In the genomic region with DNA sequence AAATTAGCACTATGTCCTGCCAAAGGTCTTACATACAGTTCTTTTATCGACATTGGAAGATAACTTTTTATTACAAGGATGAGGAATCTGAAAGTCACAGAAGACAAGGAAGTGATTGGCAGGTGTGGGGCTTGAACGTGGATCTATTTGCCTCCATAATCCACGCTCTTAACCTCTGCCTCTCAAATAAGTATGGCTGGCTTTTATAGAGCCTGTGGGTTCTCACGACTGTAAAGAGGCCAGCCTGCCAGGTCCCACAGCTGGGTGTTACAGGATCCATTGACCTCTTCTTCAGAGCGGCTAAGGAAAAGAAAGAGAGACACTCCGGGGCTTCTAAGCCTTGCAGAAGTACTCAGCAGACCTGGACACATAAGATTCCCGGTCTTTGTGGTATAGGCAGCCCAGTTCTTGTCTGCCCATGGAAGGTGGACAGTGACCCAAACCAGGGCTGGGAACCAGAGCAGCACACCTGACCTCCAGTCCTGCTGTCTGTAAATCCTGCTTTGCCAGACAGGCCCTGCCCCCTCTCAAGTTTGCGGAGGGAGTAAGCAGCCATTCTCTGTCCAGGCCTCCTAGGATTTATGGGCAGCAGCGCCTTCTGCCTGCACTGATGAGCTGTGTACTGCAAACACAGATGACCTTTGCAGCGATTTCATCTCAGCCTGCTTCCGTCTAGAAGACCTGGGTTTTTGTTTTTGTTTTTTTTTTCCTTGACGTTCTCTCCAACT, we compare ENCODE assay signal across 7 mouse cellular contexts.
DNase-seq lines count a peak whose midpoint lies in the region; ATAC-seq lines count a peak whose summit lies in the region.

No protein-coding gene starts in this region.

- H3K27me3 ChIP-seq in heart, embryonic 13.5 days (replicated peaks): no peaks in the 10 kb centered on the region
- H3K27me3 ChIP-seq in neural tube, embryonic 13.5 days: no peaks in the 10 kb centered on the region

- 35% methylated on average over 12 of the region's 12 CpGs for WGBS in heart, embryonic 13.5 days
- 15% methylated on average over 12 of the region's 12 CpGs for WGBS in neural tube, embryonic 13.5 days

- peak overlapping the region; percentile 80 for H3K27ac ChIP-seq in heart, embryonic 13.5 days (replicated peaks)
- peak overlapping the region; percentile 67 for H3K27ac ChIP-seq in neural tube, embryonic 13.5 days (replicated peaks)

- no peak; the same call in 1 of the 2 replicates for ATAC-seq in heart, embryonic 13.5 days (ENCODE audit: extremely low read depth, insufficient number of reproducible peaks, low FRiP score, low TSS enrichment)
- ATAC-seq in neural tube, embryonic 13.5 days (ENCODE audit: low read depth): no peak

- H3K4me3 ChIP-seq in heart, embryonic 13.5 days: no peak overlapping the region
- no peak overlapping the region for H3K4me3 ChIP-seq in neural tube, embryonic 13.5 days

- peak overlapping the region; percentile 65 for H3K9ac ChIP-seq in heart, embryonic 13.5 days
- peak overlapping the region; percentile 53 for H3K9ac ChIP-seq in neural tube, embryonic 13.5 days

- H3K4me2 ChIP-seq in heart, embryonic 13.5 days: peak overlapping the region; percentile 14; the same call in 1 of the 2 replicates
- peak overlapping the region; percentile 9; the same call in 1 of the 2 replicates for H3K4me2 ChIP-seq in neural tube, embryonic 13.5 days

- DNase-seq in urinary bladder, postnatal 36 days (ENCODE audit: low spot score in 2 of 2): peak; percentile 13 to 28
- DNase-seq in urinary bladder, postnatal 10 days (ENCODE audit: low spot score): no peak
- DNase-seq in kidney, postnatal 36 days: peak; percentile 35 to 41
- DNase-seq in spleen, adult 12 weeks (ENCODE audit: low spot score): no peak
- no peak for DNase-seq in right cerebral cortex, postnatal 4 days

- H3K4me1 ChIP-seq in heart, embryonic 13.5 days: peaks cover 81% of the 10 kb centered on the region
- peaks cover 66% of the 10 kb centered on the region for H3K4me1 ChIP-seq in neural tube, embryonic 13.5 days (replicated peaks)

- no peaks in the 10 kb centered on the region for H3K36me3 ChIP-seq in heart, embryonic 13.5 days
- no peaks in the 10 kb centered on the region for H3K36me3 ChIP-seq in neural tube, embryonic 13.5 days

- no peaks in the 10 kb centered on the region for H3K9me3 ChIP-seq in heart, embryonic 13.5 days
- H3K9me3 ChIP-seq in neural tube, embryonic 13.5 days: no peaks in the 10 kb centered on the region

Comparison
In these comparisons a context has a peak if more than half of its experiments do, and no peak if none do; other contexts are left out.
1. DNase-seq: peak in urinary bladder, postnatal 36 days (2 of 2) and kidney, postnatal 36 days (2 of 2); none in urinary bladder, postnatal 10 days (single experiment), spleen, adult 12 weeks (single experiment) and right cerebral cortex, postnatal 4 days (single experiment).